Mouse (Mus musculus): ENCODE results near the gene Tnfaip3.

- TF ChIP-seq CTCF (IDR thresholded peaks at IDR 0.05; ENCODE audit: low read depth) (no peak), EP300 (IDR thresholded peaks at IDR 0.05; ENCODE audit: low read depth) (no peak)
These were observed 48.2 kb upstream of the Tnfaip3 start for GRCm38 (mm10) chr10:19063670-19064069.

All from liver, postnatal 0 days (tissue).